Mouse (Mus musculus) gastrocnemius, adult 2 months (tissue): ENCODE data around the gene Cd38. TPM values are rescaled to one million over a fixed set of nuclear protein-coding genes. Genes with fewer than 3 reads are reported as not detected.
"Not testable (repeated sequence)": the region's sequence is repeated elsewhere in the genome, so short reads cannot be mapped to it uniquely, and the experiment has no call there.

ENCODE experiments used
- DNase-seq: peaks from one replicate; pipeline ENCODE4 v3.0.0; 2022
- H3K27ac ChIP-seq: fragments of 200-600 bp; 2 replicates; pipeline ENCODE4 v1.8.1; 2022; ENCODE audit warnings: mild to moderate bottlenecking
- H3K4me3 ChIP-seq: fragments of 200-600 bp; 2 replicates; pipeline ENCODE4 v1.8.1; 2022; ENCODE audit warnings: mild to moderate bottlenecking, moderate library complexity
- CTCF ChIP-seq: fragments of 200-600 bp; IDR thresholded peaks from 2 replicates; pipeline ENCODE4 v1.8.1; 2022; ENCODE audit warnings: antibody characterized with exemption, mild to moderate bottlenecking, moderate library complexity
- intact Hi-C: fragments of 180-260 bp; cut with DNase I; formaldehyde crosslinking; loops from one replicate; pipeline ENCODE4 v1.15.1; 2025
- total RNA-seq, 2 experiments: library from RNA; stranded (reverse); gene quantifications; 2 replicates each; pipeline ENCODE4 v1.2.3; 2021

Gene Cd38
- total RNA-seq, 2 experiments from 2014 or later = 2.7 to 3.5 TPM

DNA sequence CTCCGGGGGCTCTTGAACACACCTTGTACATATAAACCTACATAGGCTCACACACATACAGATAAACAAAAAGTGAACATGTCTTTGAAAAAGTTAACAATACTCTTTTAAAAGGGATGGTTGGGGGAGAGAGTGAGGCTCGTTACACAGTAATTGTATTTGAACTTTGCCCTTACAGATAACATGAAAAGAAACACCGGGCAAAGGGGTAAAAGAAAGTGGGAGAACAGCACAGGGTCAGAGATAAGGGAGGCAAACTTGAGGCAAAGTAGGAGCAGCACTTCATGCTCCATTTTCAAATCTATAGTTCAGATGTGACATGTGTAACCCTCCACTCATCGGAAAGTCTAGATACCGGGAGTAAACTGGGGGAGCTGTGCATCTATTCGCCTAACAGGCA is 4.7 kb upstream of the Cd38 start:
- no peak for DNase-seq
- intact Hi-C loops = no loop called here
- TF ChIP-seq CTCF = no peak
- Histone ChIP-seq H3K27ac (no peak overlapping the region), H3K4me3 (no peak overlapping the region)

- intact Hi-C loops = no loop called here
- TF ChIP-seq CTCF = no peak
- Histone ChIP-seq H3K27ac (peak overlapping the region; percentile 28; the same call in 1 of the 2 replicates), H3K4me3 (no peak overlapping the region)
- DNase-seq = no peak
Measured at GRCm38 (mm10) chr5:43865316-43865715, 3.0 kb upstream of the Cd38 start.

- intact Hi-C loops = no loop called here
- no peak for TF ChIP-seq CTCF
- H3K27ac ChIP-seq = peak overlapping the region; percentile 86
- peak overlapping the region; percentile 73 for H3K4me3 ChIP-seq
- peak; percentile 44 for DNase-seq
Measured at GRCm38 (mm10) chr5:43868711-43869600, 603 bp downstream of the Cd38 start.

DNA sequence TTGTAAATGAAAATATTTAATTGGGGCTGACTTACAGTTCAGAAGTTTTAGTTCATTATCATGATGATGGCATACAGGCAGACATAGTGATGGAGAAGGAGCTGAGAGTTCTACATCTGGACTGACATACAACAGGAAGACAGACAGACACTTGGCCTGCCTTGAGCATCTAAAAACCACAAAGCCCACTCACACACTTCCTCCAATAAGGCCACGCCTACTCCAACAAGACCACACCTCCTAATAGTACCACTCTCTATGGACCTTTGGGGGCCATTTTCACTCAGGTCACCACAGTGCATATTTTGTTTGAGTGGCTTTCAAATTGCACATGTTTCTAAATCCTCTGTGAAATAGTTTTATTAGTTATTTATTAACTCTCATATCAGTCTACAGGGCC is 3.5 kb downstream of the Cd38 start:
- TF ChIP-seq CTCF = no peak
- DNase-seq = no peak
- no peak overlapping the region for H3K27ac ChIP-seq
- intact Hi-C loops = no loop called here
- H3K4me3 ChIP-seq = no peak overlapping the region

GRCm38 (mm10) chr5:43872652-43873051 is 4.3 kb downstream of the Cd38 start:
- H3K27ac ChIP-seq = no peak overlapping the region

GRCm38 (mm10) chr5:43882034-43882433 is 13.7 kb downstream of the Cd38 start:
- no peak for DNase-seq
- H3K4me3 ChIP-seq = no peak overlapping the region
- intact Hi-C loops = no loop called here
- TF ChIP-seq CTCF = no peak
- peak overlapping the region; percentile 25; the same call in 1 of the 2 replicates for H3K27ac ChIP-seq

More at GRCm38 (mm10) chr5:43872652-43873051, 4.3 kb downstream of the Cd38 start:
- TF ChIP-seq CTCF = no peak
- H3K4me3 ChIP-seq = no peak overlapping the region
- intact Hi-C loops = no loop called here
- no peak for DNase-seq

DNA sequence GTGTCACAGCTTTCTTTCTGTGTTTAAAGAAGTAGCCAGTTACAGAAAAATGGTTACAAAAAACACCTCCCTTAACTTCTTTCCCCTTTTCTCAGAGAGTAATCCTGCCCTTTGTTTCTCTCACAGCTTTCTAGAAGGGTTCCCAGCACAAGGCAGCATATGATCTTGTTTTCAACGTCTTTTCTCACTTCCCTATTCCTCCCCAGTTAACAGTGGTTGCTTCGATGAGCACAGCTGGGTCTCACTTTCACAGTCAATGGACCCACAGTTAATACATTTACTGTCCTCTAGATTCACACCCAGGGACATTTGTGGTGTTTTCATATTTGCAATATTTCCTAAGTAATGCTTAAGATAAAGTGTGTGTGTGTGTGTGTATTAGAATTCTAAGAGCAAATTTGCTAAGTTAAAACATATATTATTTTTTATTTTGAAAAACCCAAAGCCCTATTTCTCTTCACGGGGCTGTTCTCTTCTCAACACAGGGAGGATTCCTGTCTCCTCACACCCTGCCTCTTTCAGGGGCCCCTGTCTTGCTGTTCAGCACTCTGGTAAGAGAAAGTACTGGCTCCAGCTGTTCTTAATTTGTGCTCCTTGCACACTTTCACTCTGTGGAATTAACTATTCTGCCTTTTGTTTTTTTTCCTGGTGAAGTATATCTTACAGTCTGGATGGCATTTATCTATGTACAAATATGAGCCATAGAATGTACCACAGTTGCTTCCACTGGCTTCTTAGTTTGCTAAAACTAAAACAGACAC is 16.9 kb downstream of the Cd38 start:
- Histone ChIP-seq H3K4me3 (no peak overlapping the region), H3K27ac (no peak overlapping the region)
- no peak for DNase-seq
- intact Hi-C loops = no loop called here
- TF ChIP-seq CTCF = no peak

GRCm38 (mm10) chr5:43892386-43892785 is 24.0 kb downstream of the Cd38 start:
- no peak overlapping the region for H3K27ac ChIP-seq
- H3K4me3 ChIP-seq = no peak overlapping the region
- intact Hi-C loops = loop anchor here (5.0 to 10.0 kb wide), 2 partner anchors 50 to 102 kb away; no protein-coding TSS in a partner anchor
- peak; percentile 57 for TF ChIP-seq CTCF
- no peak for DNase-seq

GRCm38 (mm10) chr5:43894113-43894512 is 25.8 kb downstream of the Cd38 start:
- intact Hi-C loops = loop anchor here (5.0 to 10.0 kb wide), 2 partner anchors 52 to 101 kb away; no protein-coding TSS in a partner anchor
- H3K4me3 ChIP-seq = no peak overlapping the region
- peak; percentile 66 for TF ChIP-seq CTCF
- H3K27ac ChIP-seq = no peak overlapping the region
- DNase-seq = peak; percentile 16

GRCm38 (mm10) chr5:43895931-43896330 is 27.6 kb downstream of the Cd38 start:
- H3K4me3 ChIP-seq = no peak overlapping the region
- H3K27ac ChIP-seq = no peak overlapping the region
- TF ChIP-seq CTCF = no peak
- DNase-seq = no peak
- intact Hi-C loops = loop anchor here (10.0 kb wide), 1 partner anchor 99 kb away; no protein-coding TSS in a partner anchor

- no peak overlapping the region for H3K4me3 ChIP-seq
- intact Hi-C loops = no loop called here
- no peak for DNase-seq
- H3K27ac ChIP-seq = no peak overlapping the region
- no peak for TF ChIP-seq CTCF
Measured at GRCm38 (mm10) chr5:43904685-43905084, 36.3 kb downstream of the Cd38 start.

GRCm38 (mm10) chr5:43909213-43909612 is 40.9 kb downstream of the Cd38 start:
- TF ChIP-seq CTCF = no peak
- DNase-seq = no peak
- Histone ChIP-seq H3K4me3 (no peak overlapping the region), H3K27ac (no peak overlapping the region)
- intact Hi-C loops = no loop called here

GRCm38 (mm10) chr5:43910006-43910405 is 41.7 kb downstream of the Cd38 start:
- TF ChIP-seq CTCF = no peak
- H3K27ac ChIP-seq = no peak overlapping the region
- no peak for DNase-seq
- H3K4me3 ChIP-seq = no peak overlapping the region
- intact Hi-C loops = no loop called here

DNA sequence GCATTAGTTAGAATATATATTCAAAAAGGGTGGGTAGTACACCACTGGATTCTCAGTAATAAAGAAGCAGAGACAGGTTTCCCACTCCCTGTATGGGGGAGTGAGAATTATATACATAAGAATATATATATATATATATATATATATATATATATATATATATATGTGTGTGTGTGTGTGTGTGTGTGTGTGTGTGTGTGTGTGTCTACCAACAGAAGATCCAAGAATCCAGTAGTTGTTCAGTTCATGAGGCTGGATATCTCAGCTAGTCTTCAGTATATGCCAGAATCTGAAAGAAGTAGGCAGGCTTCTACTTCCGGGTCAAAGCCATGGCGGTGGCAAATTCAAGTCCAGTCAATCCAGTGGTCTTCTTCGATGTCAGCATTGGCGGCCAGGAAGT is 44.5 kb downstream of the Cd38 start, which contains the start of gene Gm7879:
Gene Gm7879, plus strand, starts transcription at position 301 of the 400 bp plus-strand sequence.
- intact Hi-C loops, DNase-seq, H3K27ac ChIP-seq, H3K4me3 ChIP-seq: not testable (repeated sequence)
